Mouse (Mus musculus): ENCODE measurements at regions not wholly inside any gene's neighbourhood (a gene's known extent, or its start where the extent isn't known, plus 50 kb on each side); places are given as distances from the start of the nearest gene placed in this dataset.
"Not testable (repeated sequence)": the region's sequence is repeated elsewhere in the genome, so short reads cannot be mapped to it uniquely, and the experiment has no call there.

GRCm38 (mm10) chr5:148791651-148792050, 137.5 kb downstream of the Katnal1 start:
- H3K4me3 ChIP-seq (ENCODE audit: low read depth, low read length): no peak overlapping the region
- WGBS: 74% methylated on average over 6 of the region's 6 CpGs

DNA sequence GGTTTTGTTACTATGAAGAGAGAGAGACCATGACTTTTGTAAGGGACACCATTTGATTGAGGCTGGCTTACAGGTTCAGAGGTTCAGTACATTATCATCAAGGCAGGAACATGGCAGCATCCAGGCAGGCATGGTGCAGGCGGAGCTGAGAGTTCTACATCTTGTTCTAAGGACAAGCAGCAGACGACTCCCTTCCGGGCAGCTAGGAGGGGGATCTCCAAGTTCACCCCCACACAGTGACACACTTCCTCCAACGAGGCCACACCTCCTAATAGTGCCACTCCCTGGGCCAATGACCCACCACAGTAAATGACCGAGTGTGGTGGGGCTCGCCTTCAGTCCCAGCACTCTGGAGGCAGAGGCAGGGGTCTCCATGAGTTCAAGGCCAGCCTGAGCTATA, 138.8 kb downstream of the Katnal1 start:
- H3K36me3 ChIP-seq (replicated peaks; ENCODE audit: control insufficient read depth, insufficient read depth, low read depth, low read length); DNase-seq (ENCODE audit: low spot score); H3K4me3 ChIP-seq (ENCODE audit: low read depth, low read length); H3K27me3 ChIP-seq (ENCODE audit: control insufficient read depth, insufficient read depth, low read length); H3K27ac ChIP-seq (replicated peaks; ENCODE audit: low read depth, low read length); H3K9ac ChIP-seq (replicated peaks; ENCODE audit: low read length); H3K9me3 ChIP-seq (replicated peaks; ENCODE audit: control insufficient read depth, low read length); ATAC-seq (replicated peaks; ENCODE audit: insufficient number of reproducible peaks, low FRiP score, low TSS enrichment, low read depth); H3K4me1 ChIP-seq (ENCODE audit: control insufficient read depth, insufficient read depth, low read length); H3K4me2 ChIP-seq (ENCODE audit: low read depth, low read length): not testable (repeated sequence)
- 81% methylated on average over 6 of the region's 6 CpGs for WGBS

More at GRCm38 (mm10) chr5:148791651-148792050, 137.5 kb downstream of the Katnal1 start:
- Histone ChIP-seq H3K36me3 (replicated peaks; ENCODE audit: control insufficient read depth, insufficient read depth, low read depth, low read length) (no peaks in the 10 kb centered on the region), H3K27me3 (ENCODE audit: control insufficient read depth, insufficient read depth, low read length) (no peaks in the 10 kb centered on the region), H3K9ac (replicated peaks; ENCODE audit: low read length) (no peak overlapping the region), H3K9me3 (replicated peaks; ENCODE audit: control insufficient read depth, low read length) (no peaks in the 10 kb centered on the region), H3K4me1 (ENCODE audit: control insufficient read depth, insufficient read depth, low read length) (no peaks in the 10 kb centered on the region), H3K27ac (replicated peaks; ENCODE audit: low read depth, low read length) (no peak overlapping the region), H3K4me2 (ENCODE audit: low read depth, low read length) (no peak overlapping the region)
- no peak for ATAC-seq (replicated peaks; ENCODE audit: insufficient number of reproducible peaks, low FRiP score, low TSS enrichment, low read depth)
- DNase-seq (ENCODE audit: low spot score): no peak

- Histone ChIP-seq H3K27me3 (ENCODE audit: control insufficient read depth, insufficient read depth, low read length) (no peaks in the 10 kb centered on the region), H3K4me2 (ENCODE audit: low read depth, low read length) (no peak overlapping the region), H3K4me3 (ENCODE audit: low read depth, low read length) (no peak overlapping the region), H3K9ac (replicated peaks; ENCODE audit: low read length) (no peak overlapping the region), H3K27ac (replicated peaks; ENCODE audit: low read depth, low read length) (no peak overlapping the region), H3K36me3 (replicated peaks; ENCODE audit: control insufficient read depth, insufficient read depth, low read depth, low read length) (no peaks in the 10 kb centered on the region), H3K9me3 (replicated peaks; ENCODE audit: control insufficient read depth, low read length) (no peaks in the 10 kb centered on the region), H3K4me1 (ENCODE audit: control insufficient read depth, insufficient read depth, low read length) (no peaks in the 10 kb centered on the region)
- DNase-seq (ENCODE audit: low spot score): peak; percentile 29
- ATAC-seq (replicated peaks; ENCODE audit: insufficient number of reproducible peaks, low FRiP score, low TSS enrichment, low read depth): no peak
- 74% methylated on average over 5 of the region's 5 CpGs for WGBS
Observed at GRCm38 (mm10) chr5:148789823-148790222, 139.3 kb downstream of the Katnal1 start.

DNA sequence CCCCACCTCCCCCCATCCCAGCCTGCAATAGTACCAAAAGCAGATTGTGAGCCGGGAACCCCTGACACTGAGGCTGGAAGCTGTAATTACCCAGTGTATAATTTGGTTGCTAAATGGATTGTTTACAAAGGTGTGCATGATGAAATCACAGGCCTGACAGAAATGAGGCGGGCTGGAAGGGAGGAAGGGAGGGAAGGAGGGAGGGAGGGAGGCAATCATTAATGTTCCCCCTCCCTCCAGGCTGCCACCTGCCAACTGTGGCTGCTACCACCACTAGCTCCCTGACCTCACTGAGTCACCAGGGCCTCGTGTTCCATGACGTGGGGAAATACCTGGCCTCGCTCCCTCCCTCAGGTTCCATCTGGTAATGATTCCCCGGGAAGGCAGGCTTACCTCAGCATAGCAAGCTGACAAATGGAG, 140.0 kb downstream of the Katnal1 start:
- Histone ChIP-seq H3K4me1 (ENCODE audit: control insufficient read depth, insufficient read depth, low read length) (no peaks in the 10 kb centered on the region), H3K36me3 (replicated peaks; ENCODE audit: control insufficient read depth, insufficient read depth, low read depth, low read length) (no peaks in the 10 kb centered on the region), H3K27ac (replicated peaks; ENCODE audit: low read depth, low read length) (no peak overlapping the region), H3K4me3 (ENCODE audit: low read depth, low read length) (no peak overlapping the region), H3K9ac (replicated peaks; ENCODE audit: low read length) (no peak overlapping the region), H3K4me2 (ENCODE audit: low read depth, low read length) (no peak overlapping the region), H3K27me3 (ENCODE audit: control insufficient read depth, insufficient read depth, low read length) (no peaks in the 10 kb centered on the region), H3K9me3 (replicated peaks; ENCODE audit: control insufficient read depth, low read length) (no peaks in the 10 kb centered on the region)
- peak; percentile 23; the same call in 1 of the 2 replicates for ATAC-seq (replicated peaks; ENCODE audit: insufficient number of reproducible peaks, low FRiP score, low TSS enrichment, low read depth)
- peak; percentile 73 for DNase-seq (ENCODE audit: low spot score)
- WGBS: 19% methylated on average over 6 of the region's 6 CpGs

DNA sequence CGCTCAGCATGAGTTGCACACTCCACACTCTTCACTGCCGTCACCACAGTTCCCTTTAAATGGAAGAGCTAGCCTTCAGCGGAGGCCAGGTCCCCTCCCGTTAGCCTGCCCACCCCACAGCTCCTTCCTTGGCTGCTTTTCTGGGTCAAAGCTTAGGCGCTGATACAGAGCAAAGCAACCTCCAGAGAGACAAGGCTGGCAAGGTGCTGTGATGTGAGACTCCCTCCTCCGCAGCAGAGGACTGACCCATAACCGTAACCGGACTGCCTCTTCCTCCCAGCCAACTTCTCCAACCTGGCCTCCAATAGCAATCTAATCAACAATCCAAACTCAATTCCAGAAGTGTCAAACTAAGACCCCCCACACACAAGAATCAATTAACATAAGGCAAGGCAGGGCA, 140.4 kb downstream of the Katnal1 start:
- Histone ChIP-seq H3K4me1 (ENCODE audit: control insufficient read depth, insufficient read depth, low read length) (no peaks in the 10 kb centered on the region), H3K9ac (replicated peaks; ENCODE audit: low read length) (no peak overlapping the region), H3K9me3 (replicated peaks; ENCODE audit: control insufficient read depth, low read length) (no peaks in the 10 kb centered on the region), H3K4me3 (ENCODE audit: low read depth, low read length) (no peak overlapping the region), H3K27me3 (ENCODE audit: control insufficient read depth, insufficient read depth, low read length) (no peaks in the 10 kb centered on the region), H3K4me2 (ENCODE audit: low read depth, low read length) (no peak overlapping the region), H3K27ac (replicated peaks; ENCODE audit: low read depth, low read length) (no peak overlapping the region), H3K36me3 (replicated peaks; ENCODE audit: control insufficient read depth, insufficient read depth, low read depth, low read length) (no peaks in the 10 kb centered on the region)
- 73% methylated on average over 8 of the region's 8 CpGs for WGBS
- no peak for DNase-seq (ENCODE audit: low spot score)
- no peak; the same call in 1 of the 2 replicates for ATAC-seq (replicated peaks; ENCODE audit: insufficient number of reproducible peaks, low FRiP score, low TSS enrichment, low read depth)

- H3K27me3 ChIP-seq (ENCODE audit: control insufficient read depth, insufficient read depth, low read length): no peaks in the 10 kb centered on the region
- no peaks in the 10 kb centered on the region for H3K4me1 ChIP-seq (ENCODE audit: control insufficient read depth, insufficient read depth, low read length)
- DNase-seq (ENCODE audit: low spot score) (peak; percentile 74), ATAC-seq (replicated peaks; ENCODE audit: insufficient number of reproducible peaks, low FRiP score, low TSS enrichment, low read depth) (peak; percentile 31; the same call in 1 of the 2 replicates)
- H3K4me3 ChIP-seq (ENCODE audit: low read depth, low read length): no peak overlapping the region
- H3K9ac ChIP-seq (replicated peaks; ENCODE audit: low read length): no peak overlapping the region
- H3K27ac ChIP-seq (replicated peaks; ENCODE audit: low read depth, low read length): no peak overlapping the region
- H3K4me2 ChIP-seq (ENCODE audit: low read depth, low read length): no peak overlapping the region
- 34% methylated on average over 8 of the region's 8 CpGs for WGBS
- H3K36me3 ChIP-seq (replicated peaks; ENCODE audit: control insufficient read depth, insufficient read depth, low read depth, low read length): no peaks in the 10 kb centered on the region
- H3K9me3 ChIP-seq (replicated peaks; ENCODE audit: control insufficient read depth, low read length): no peaks in the 10 kb centered on the region
Observed at GRCm38 (mm10) chr5:148787270-148787669, 141.8 kb downstream of the Katnal1 start.

- H3K27ac ChIP-seq (replicated peaks; ENCODE audit: low read depth, low read length); H3K9me3 ChIP-seq (replicated peaks; ENCODE audit: control insufficient read depth, low read length); H3K36me3 ChIP-seq (replicated peaks; ENCODE audit: control insufficient read depth, insufficient read depth, low read depth, low read length); H3K9ac ChIP-seq (replicated peaks; ENCODE audit: low read length); ATAC-seq (replicated peaks; ENCODE audit: insufficient number of reproducible peaks, low FRiP score, low TSS enrichment, low read depth); H3K4me1 ChIP-seq (ENCODE audit: control insufficient read depth, insufficient read depth, low read length); H3K4me2 ChIP-seq (ENCODE audit: low read depth, low read length); H3K27me3 ChIP-seq (ENCODE audit: control insufficient read depth, insufficient read depth, low read length); H3K4me3 ChIP-seq (ENCODE audit: low read depth, low read length): not testable (repeated sequence)
- DNase-seq (ENCODE audit: low spot score): peak; percentile 31
- WGBS: 65% methylated on average over 6 of the region's 6 CpGs
Observed at GRCm38 (mm10) chr5:148781076-148781475, 148.0 kb downstream of the Katnal1 start.

DNA sequence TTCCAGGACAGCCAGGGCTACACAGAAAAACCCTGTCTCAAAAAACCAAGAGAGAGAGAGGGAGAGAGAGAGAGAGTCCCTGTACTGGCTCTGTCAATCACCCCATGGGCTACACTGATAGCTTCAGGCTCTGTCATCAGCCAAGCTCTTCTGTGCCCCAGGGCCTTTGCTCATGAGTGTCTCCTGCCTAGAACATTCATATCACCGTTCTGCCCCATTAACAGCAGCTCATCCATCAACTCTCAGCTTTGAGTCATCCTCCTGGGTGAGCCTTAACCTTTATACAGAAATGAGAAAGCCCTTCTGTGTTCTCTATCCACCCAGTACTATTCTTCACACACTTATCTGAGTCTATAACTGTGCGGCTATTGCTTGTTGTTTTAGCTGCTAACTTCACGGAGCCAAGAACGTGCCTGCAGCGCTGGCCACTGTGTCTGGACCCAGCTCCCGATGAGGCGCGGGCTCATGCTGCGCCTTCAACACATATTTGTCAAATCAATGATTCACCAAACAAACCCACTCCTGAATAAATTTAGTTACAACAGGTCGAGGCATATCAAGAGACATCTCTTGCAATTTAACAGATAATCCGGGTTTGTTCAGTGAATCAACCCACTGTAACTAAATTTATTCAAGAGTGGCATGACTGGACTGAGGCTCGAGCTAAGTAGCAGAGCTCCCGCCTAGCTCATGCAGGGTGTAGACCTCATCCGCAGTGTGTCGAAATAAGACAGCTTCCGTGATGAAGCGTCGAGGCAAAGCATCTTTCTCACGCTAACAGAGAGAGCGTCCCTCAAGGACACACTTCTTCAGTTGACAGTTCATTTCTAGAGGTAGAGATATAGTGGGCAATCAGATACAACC, 152.1 kb downstream of the Katnal1 start:
- no peaks in the 10 kb centered on the region for H3K36me3 ChIP-seq (replicated peaks; ENCODE audit: control insufficient read depth, insufficient read depth, low read depth, low read length)
- no peaks in the 10 kb centered on the region for H3K27me3 ChIP-seq (ENCODE audit: control insufficient read depth, insufficient read depth, low read length)
- WGBS: 88% methylated on average over 20 of the region's 20 CpGs
- H3K9ac ChIP-seq (replicated peaks; ENCODE audit: low read length): no peak overlapping the region
- no peak overlapping the region for H3K27ac ChIP-seq (replicated peaks; ENCODE audit: low read depth, low read length)
- no peaks in the 10 kb centered on the region for H3K9me3 ChIP-seq (replicated peaks; ENCODE audit: control insufficient read depth, low read length)
- H3K4me3 ChIP-seq (ENCODE audit: low read depth, low read length): no peak overlapping the region
- H3K4me2 ChIP-seq (ENCODE audit: low read depth, low read length): no peak overlapping the region
- ATAC-seq (replicated peaks; ENCODE audit: insufficient number of reproducible peaks, low FRiP score, low TSS enrichment, low read depth) (no peak), DNase-seq (ENCODE audit: low spot score) (no peak)
- no peaks in the 10 kb centered on the region for H3K4me1 ChIP-seq (ENCODE audit: control insufficient read depth, insufficient read depth, low read length)
